Mouse (Mus musculus) cerebral cortex, adult 2 months (tissue): ENCODE measurements around the gene Gm4707.

Source experiments
- WGBS: fragments of 180-500 bp; shearing (Covaris S2); methylation state at CpG from one replicate; pipeline ENCODE4 v1.1.7; 2018; 5-methylcytosine and 5-hydroxymethylcytosine counted together

Gm4707 gene

GRCm38 (mm10) chr17:71444126-71444525, 15.6 kb downstream of the Gm4707 start:
- WGBS: 89% methylated on average over 3 of the region's 3 CpGs

GRCm38 (mm10) chr17:71443273-71443672, 16.4 kb downstream of the Gm4707 start:
- 88% methylated on average over 6 of the region's 6 CpGs for WGBS

- WGBS: 97% methylated on average over 2 of the region's 2 CpGs
These were observed 37.2 kb downstream of the Gm4707 start for GRCm38 (mm10) chr17:71422502-71422901.

- WGBS: 89% methylated on average over 5 of the region's 5 CpGs
These were observed 40.3 kb downstream of the Gm4707 start for GRCm38 (mm10) chr17:71419448-71419847.

- 98% methylated on average over 1 of the region's 1 CpGs for whole genome bisulfite sequencing
These were observed 42.7 kb downstream of the Gm4707 start for GRCm38 (mm10) chr17:71417008-71417407.
